Mouse (Mus musculus): Measurements from ENCODE around the gene Mfsd12. TPM values are rescaled to one million over a fixed set of nuclear protein-coding genes. Genes with fewer than 3 reads are reported as not detected.

Gene Mfsd12
- total RNA-seq (2012; rRNA removed) = 28.7 and 46.1 TPM in 2 replicates

DNA sequence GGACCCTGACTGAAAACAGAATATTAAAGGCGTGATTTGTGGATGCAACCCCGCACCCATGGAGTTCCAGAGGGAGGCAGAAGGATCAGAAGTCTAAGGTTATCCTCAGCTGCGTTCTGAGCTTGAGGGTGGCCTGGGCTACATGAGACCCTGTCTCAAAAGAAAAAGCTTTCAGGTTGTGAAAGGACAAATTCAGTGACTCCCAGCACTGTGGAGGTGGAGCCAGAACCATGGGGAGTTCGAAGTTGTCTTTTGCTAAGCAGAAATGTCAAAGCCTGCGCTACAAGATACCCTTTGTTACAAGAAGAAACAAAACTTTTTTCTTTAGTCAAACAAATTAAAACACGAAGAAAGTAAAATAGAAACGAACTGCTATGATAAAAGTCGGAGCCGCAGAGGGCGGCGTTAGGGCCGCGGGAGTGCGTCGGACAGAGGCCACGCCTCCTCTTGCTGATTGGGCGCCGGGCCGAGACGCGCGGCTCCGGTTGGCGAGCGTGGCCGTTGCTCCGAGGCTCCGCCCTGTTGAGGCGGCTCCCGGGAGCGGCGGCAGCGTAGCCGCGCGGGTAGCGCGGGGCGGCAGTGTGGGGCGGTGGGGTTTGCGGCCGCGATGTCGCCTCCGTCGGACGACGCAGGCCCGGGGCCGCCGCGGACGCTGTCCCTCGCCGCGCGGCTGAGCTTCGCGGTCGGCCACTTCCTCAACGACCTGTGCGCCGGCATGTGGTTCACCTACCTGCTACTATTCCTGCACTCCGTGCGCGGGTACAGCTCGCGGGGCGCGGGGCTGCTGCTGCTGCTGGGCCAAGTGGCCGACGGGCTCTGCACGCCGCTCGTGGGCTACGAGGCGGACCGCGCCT is at the start of gene Mfsd12:
Gene Mfsd12, plus strand, starts transcription at position 501 of the 854 bp plus-strand sequence.
- Histone ChIP-seq H3K36me3 (ENCODE audit: control insufficient read depth, insufficient read depth, low read length, poor library complexity, severe bottlenecking) (peaks cover 16% of the 10 kb centered on the region; the same call in 1 of the 2 replicates), H3K9me3 (ENCODE audit: control insufficient read depth, insufficient read depth, low read depth, low read length) (no peaks in the 10 kb centered on the region), H3K4me3 (ENCODE audit: insufficient read depth in 1 of 2, low read depth in 1 of 2, low read length in 2 of 2, poor library complexity in 1 of 2, severe bottlenecking in 1 of 2) (peak within 1 kb of the TSS; percentile 77 to 79), H3K27ac (ENCODE audit: insufficient read depth, low read depth, low read length, poor library complexity, severe bottlenecking) (peak within 1 kb of the TSS; percentile 36), H3K4me1 (ENCODE audit: control insufficient read depth in 2 of 2, insufficient read depth in 2 of 2, low read length in 2 of 2, poor library complexity in 1 of 2) (peaks cover 15 to 41% of the 10 kb centered on the region in 2 experiments; a peak in 3 of 4 replicates), H3K9ac (ENCODE audit: insufficient read depth, low read depth, low read length, poor library complexity, severe bottlenecking) (peak within 1 kb of the TSS; percentile 83)
- TF ChIP-seq MAFK (IDR thresholded peaks at IDR 0.05; ENCODE audit: insufficient read depth, low read depth, low read length) (no peak), ZNF384 (IDR thresholded peaks at IDR 0.05; ENCODE audit: low read depth, low read length) (no peak), CHD2 (IDR thresholded peaks at IDR 0.05; ENCODE audit: low read depth, low read length) (no peak), HCFC1 (IDR thresholded peaks at IDR 0.05; ENCODE audit: borderline replicate concordance, insufficient read depth, low read length) (no peak), ZC3H11A (IDR thresholded peaks at IDR 0.05; ENCODE audit: borderline replicate concordance, low read depth, low read length) (no peak)
- in situ Hi-C loops (cut with MboI; ENCODE audit: low sequenced_read_pairs in 2 of 2, unreplicated experiment in 2 of 2) = no loop called here
- DNase-seq (ENCODE audit: low read depth, low spot score) = no peak

DNA sequence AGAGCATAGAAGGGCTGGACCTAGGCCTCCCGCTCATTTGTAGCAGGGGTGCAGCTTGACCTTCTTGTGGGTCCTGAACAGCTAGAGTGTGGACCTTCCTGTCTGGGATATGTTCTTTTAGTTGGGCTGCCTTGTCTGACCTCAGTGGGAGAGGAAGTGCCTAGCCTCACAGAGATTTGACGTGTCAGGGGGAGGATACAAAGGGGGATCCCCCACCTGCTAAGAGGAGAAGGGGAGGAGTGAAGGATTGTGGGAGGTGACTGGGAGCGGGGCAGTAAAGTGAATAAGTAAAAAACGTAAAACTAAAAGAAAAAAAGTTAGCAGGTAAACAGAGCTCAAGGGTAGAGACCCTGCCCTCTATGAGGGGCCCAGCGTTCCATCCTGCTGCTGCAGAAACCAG is 47.7 kb upstream of the Mfsd12 start:
- peaks cover 61% of the 10 kb centered on the region for H3K36me3 ChIP-seq (ENCODE audit: control insufficient read depth, insufficient read depth, low read length, poor library complexity, severe bottlenecking)
- in situ Hi-C loops (cut with MboI; ENCODE audit: low sequenced_read_pairs in 2 of 2, unreplicated experiment in 2 of 2) = no loop called here
- H3K4me1 ChIP-seq (ENCODE audit: control insufficient read depth in 2 of 2, insufficient read depth in 2 of 2, low read length in 2 of 2, poor library complexity in 1 of 2) = peaks cover 0 to 5% of the 10 kb centered on the region in 2 experiments; a peak in 1 of 4 replicates

DNA sequence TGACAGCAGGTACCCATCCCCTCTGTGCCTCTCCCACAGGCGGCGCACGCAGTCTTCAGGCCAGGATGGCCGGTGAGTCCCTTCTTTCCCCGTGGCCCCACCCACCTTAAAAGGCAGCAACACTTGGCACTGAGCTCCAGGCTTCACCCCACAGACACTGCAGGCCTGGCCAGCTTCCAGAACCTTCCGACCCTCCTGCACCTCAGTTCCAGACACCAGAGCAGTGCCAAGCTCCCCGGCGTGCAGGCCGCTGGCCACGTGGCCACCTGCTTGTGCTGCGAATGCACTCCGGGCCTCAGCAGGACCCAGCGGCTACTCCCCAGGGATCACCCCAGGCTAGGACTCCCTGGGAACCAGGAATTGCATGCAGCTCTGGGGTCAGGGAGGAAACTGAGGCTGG is 43.7 kb upstream of the Mfsd12 start:
- Histone ChIP-seq H3K27ac (ENCODE audit: insufficient read depth, low read depth, low read length, poor library complexity, severe bottlenecking) (no peak overlapping the region), H3K9me3 (ENCODE audit: control insufficient read depth, insufficient read depth, low read depth, low read length) (no peaks in the 10 kb centered on the region), H3K36me3 (ENCODE audit: control insufficient read depth, insufficient read depth, low read length, poor library complexity, severe bottlenecking) (peaks cover 50% of the 10 kb centered on the region), H3K9ac (ENCODE audit: insufficient read depth, low read depth, low read length, poor library complexity, severe bottlenecking) (no peak overlapping the region), H3K4me3 (ENCODE audit: insufficient read depth in 1 of 2, low read depth in 1 of 2, low read length in 2 of 2, poor library complexity in 1 of 2, severe bottlenecking in 1 of 2) (no peak overlapping the region), H3K4me1 (ENCODE audit: control insufficient read depth in 2 of 2, insufficient read depth in 2 of 2, low read length in 2 of 2, poor library complexity in 1 of 2) (peaks cover 0 to 12% of the 10 kb centered on the region in 2 experiments; a peak in 2 of 4 replicates)
- TF ChIP-seq ZC3H11A (IDR thresholded peaks at IDR 0.05; ENCODE audit: borderline replicate concordance, low read depth, low read length) (no peak), CHD2 (IDR thresholded peaks at IDR 0.05; ENCODE audit: low read depth, low read length) (no peak), HCFC1 (IDR thresholded peaks at IDR 0.05; ENCODE audit: borderline replicate concordance, insufficient read depth, low read length) (no peak)
- in situ Hi-C loops (cut with MboI; ENCODE audit: low sequenced_read_pairs in 2 of 2, unreplicated experiment in 2 of 2) = no loop called here
- DNase-seq (ENCODE audit: low read depth, low spot score) = no peak

More for the DNA sequence above, 47.7 kb upstream of the Mfsd12 start:
- Histone ChIP-seq H3K9ac (ENCODE audit: insufficient read depth, low read depth, low read length, poor library complexity, severe bottlenecking) (no peak overlapping the region), H3K27ac (ENCODE audit: insufficient read depth, low read depth, low read length, poor library complexity, severe bottlenecking) (no peak overlapping the region), H3K4me3 (ENCODE audit: insufficient read depth in 1 of 2, low read depth in 1 of 2, low read length in 2 of 2, poor library complexity in 1 of 2, severe bottlenecking in 1 of 2) (no peak overlapping the region), H3K9me3 (ENCODE audit: control insufficient read depth, insufficient read depth, low read depth, low read length) (no peaks in the 10 kb centered on the region)
- TF ChIP-seq CHD2 (IDR thresholded peaks at IDR 0.05; ENCODE audit: low read depth, low read length) (no peak), ZNF384 (IDR thresholded peaks at IDR 0.05; ENCODE audit: low read depth, low read length) (no peak), ZC3H11A (IDR thresholded peaks at IDR 0.05; ENCODE audit: borderline replicate concordance, low read depth, low read length) (no peak), MAFK (IDR thresholded peaks at IDR 0.05; ENCODE audit: insufficient read depth, low read depth, low read length) (no peak), HCFC1 (IDR thresholded peaks at IDR 0.05; ENCODE audit: borderline replicate concordance, insufficient read depth, low read length) (no peak)
- DNase-seq (ENCODE audit: low read depth, low spot score) = no peak

- in situ Hi-C loops (cut with MboI; ENCODE audit: low sequenced_read_pairs in 2 of 2, unreplicated experiment in 2 of 2) = no loop called here
- Histone ChIP-seq H3K4me1 (ENCODE audit: control insufficient read depth in 2 of 2, insufficient read depth in 2 of 2, low read length in 2 of 2, poor library complexity in 1 of 2) (peaks cover 0 to 11% of the 10 kb centered on the region in 2 experiments; a peak in 2 of 4 replicates), H3K9ac (ENCODE audit: insufficient read depth, low read depth, low read length, poor library complexity, severe bottlenecking) (no peak overlapping the region), H3K36me3 (ENCODE audit: control insufficient read depth, insufficient read depth, low read length, poor library complexity, severe bottlenecking) (peaks cover 46% of the 10 kb centered on the region), H3K4me3 (ENCODE audit: insufficient read depth in 1 of 2, low read depth in 1 of 2, low read length in 2 of 2, poor library complexity in 1 of 2, severe bottlenecking in 1 of 2) (no peak overlapping the region), H3K9me3 (ENCODE audit: control insufficient read depth, insufficient read depth, low read depth, low read length) (no peaks in the 10 kb centered on the region), H3K27ac (ENCODE audit: insufficient read depth, low read depth, low read length, poor library complexity, severe bottlenecking) (no peak overlapping the region)
- TF ChIP-seq HCFC1 (IDR thresholded peaks at IDR 0.05; ENCODE audit: borderline replicate concordance, insufficient read depth, low read length) = no peak
- no peak for TF ChIP-seq CHD2 (IDR thresholded peaks at IDR 0.05; ENCODE audit: low read depth, low read length)
- no peak for TF ChIP-seq ZNF384 (IDR thresholded peaks at IDR 0.05; ENCODE audit: low read depth, low read length)
- no peak for TF ChIP-seq ZC3H11A (IDR thresholded peaks at IDR 0.05; ENCODE audit: borderline replicate concordance, low read depth, low read length)
- TF ChIP-seq MAFK (IDR thresholded peaks at IDR 0.05; ENCODE audit: insufficient read depth, low read depth, low read length) = no peak
- DNase-seq (ENCODE audit: low read depth, low spot score) = no peak
Measured at GRCm38 (mm10) chr10:81314201-81314600, 43.1 kb upstream of the Mfsd12 start.

Data from ES-E14 (cell line).